Mouse (Mus musculus) cerebellum, adult (tissue): ENCODE measurements around the gene Cd164l2.

Experiments
- ATAC-seq: cut with Nextera tagmentation; 2 replicates; pipeline ENCODE4 v1.9.2; 2017; ENCODE audit warnings: mild to moderate bottlenecking, moderate library complexity, mixed read lengths; ENCODE audit not compliant: insufficient number of reproducible peaks, low FRiP score, low TSS enrichment

Gene Cd164l2

GRCm38 (mm10) chr4:133251214-133251613 is 39.3 kb downstream of the Cd164l2 start:
- ATAC-seq, result no peak; the same call in 1 of the 2 replicates

GRCm38 (mm10) chr4:133252089-133252488 is 40.2 kb downstream of the Cd164l2 start:
- no peak for ATAC-seq

GRCm38 (mm10) chr4:133253412-133253811 is 41.5 kb downstream of the Cd164l2 start:
- ATAC-seq, result no peak

GRCm38 (mm10) chr4:133255392-133255791 is 43.5 kb downstream of the Cd164l2 start:
- ATAC-seq, result no peak

- ATAC-seq, result no peak
Measured at GRCm38 (mm10) chr4:133256820-133257219, 44.9 kb downstream of the Cd164l2 start.

- no peak for ATAC-seq
Measured at GRCm38 (mm10) chr4:133257230-133257629, 45.3 kb downstream of the Cd164l2 start.

GRCm38 (mm10) chr4:133257798-133258408 is 46.0 kb downstream of the Cd164l2 start:
- no peak for ATAC-seq

- ATAC-seq, result no peak
Measured at GRCm38 (mm10) chr4:133261641-133262374, 49.9 kb downstream of the Cd164l2 start.

- no peak for ATAC-seq
Measured at GRCm38 (mm10) chr4:133262375-133262765, 50.4 kb downstream of the Cd164l2 start.

GRCm38 (mm10) chr4:133262882-133263281 is 51.0 kb downstream of the Cd164l2 start, which contains the start of gene Sytl1:
Sytl1 (minus strand) TSS chr4:133263113.
- no peak for ATAC-seq

GRCm38 (mm10) chr4:133263756-133264155 is 51.8 kb downstream of the Cd164l2 start:
- no peak for ATAC-seq

- no peak for ATAC-seq
Measured at GRCm38 (mm10) chr4:133264559-133264958, 52.6 kb downstream of the Cd164l2 start.

GRCm38 (mm10) chr4:133265297-133265696 is 53.4 kb downstream of the Cd164l2 start:
- ATAC-seq, result no peak

- ATAC-seq, result no peak
Measured at GRCm38 (mm10) chr4:133265759-133266158, 53.8 kb downstream of the Cd164l2 start.

GRCm38 (mm10) chr4:133266248-133266880 is 54.4 kb downstream of the Cd164l2 start:
- ATAC-seq, result no peak

GRCm38 (mm10) chr4:133268931-133269330 is 57.0 kb downstream of the Cd164l2 start:
- no peak for ATAC-seq

- ATAC-seq, result no peak
Measured at GRCm38 (mm10) chr4:133269596-133269995, 57.7 kb downstream of the Cd164l2 start.

- no peak for ATAC-seq
Measured at GRCm38 (mm10) chr4:133270929-133271328, 59.0 kb downstream of the Cd164l2 start.
